Mouse (Mus musculus) bone marrow, adult 2 months (tissue): Measurements from ENCODE around the gene Capn11.

Experiments used
- CTCF ChIP-seq: fragments of 200-500 bp; IDR thresholded peaks from 2 replicates; pipeline ENCODE4 v1.5.1; 2011; ENCODE audit warnings: low read length, control low read depth; ENCODE audit not compliant: control insufficient read depth, insufficient read depth
- POLR2A ChIP-seq: fragments of 200-500 bp; IDR thresholded peaks from 2 replicates; pipeline ENCODE4 v1.6.1; 2011; ENCODE audit warnings: low read depth, mild to moderate bottlenecking, control low read depth, low read length, borderline replicate concordance; ENCODE audit not compliant: control insufficient read depth

GRCm38 (mm10) chr17:45653233-45653632 is 5.9 kb downstream of the Capn11 start:
- TF ChIP-seq CTCF = no peak
- TF ChIP-seq POLR2A = no peak
